In the genomic region with DNA sequence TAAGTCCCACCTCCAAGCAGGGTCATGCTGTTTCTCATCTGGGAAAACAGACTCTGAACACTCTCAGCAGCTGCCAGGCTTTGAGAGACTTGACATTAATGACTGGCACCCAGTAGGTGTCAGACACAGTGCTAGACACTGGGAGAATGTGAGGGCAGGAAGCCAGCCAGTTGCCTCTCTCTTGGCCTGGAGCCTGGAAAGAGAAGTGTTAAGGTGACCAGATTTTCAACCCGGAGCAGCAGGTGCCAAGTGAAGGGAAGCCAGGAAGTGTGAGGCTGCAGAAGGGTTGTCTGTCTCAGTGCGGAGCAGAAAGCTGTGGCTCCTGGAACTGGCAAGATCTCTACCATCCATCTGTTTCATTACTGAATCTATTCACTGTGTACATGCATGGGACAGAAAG, we compare ENCODE assay signal across 9 mouse cellular contexts.
DNase-seq lines count a peak whose midpoint lies in the region; ATAC-seq lines count a peak whose summit lies in the region.
"Had no signal": no experiment of that assay in that cellular context is flagged by ENCODE, and none has a peak within 500 bp of the region (broad histone marks: within the 10 kb centered on the region; RNA-seq: fewer than 3 reads in every experiment).

No protein-coding gene starts in this region.

- H3K4me2 ChIP-seq in forebrain, embryonic 12.5 days, result no peak overlapping the region
- H3K4me2 ChIP-seq in forebrain, embryonic 11.5 days (ENCODE audit: low read depth, low read length, severe bottlenecking), result no peak overlapping the region

- 73% methylated on average over 2 of the region's 2 CpGs for WGBS in forebrain, embryonic 12.5 days
- 98% methylated on average over 2 of the region's 2 CpGs for WGBS in forebrain, embryonic 11.5 days

- intact Hi-C loops in heart, postnatal 10 days (cut with DNase I), result loop anchor here (10.0 kb wide), 1 partner anchor 336 kb away; no protein-coding TSS in a partner anchor

- H3K27ac ChIP-seq in forebrain, embryonic 12.5 days, result 0 out of 2 replicates have a peak overlapping the region, but pooled peaks have one; percentile 26
- no peak overlapping the region for H3K27ac ChIP-seq in forebrain, embryonic 11.5 days (ENCODE audit: low read depth, low read length)

- H3K27me3 ChIP-seq in forebrain, embryonic 12.5 days, result no peaks in the 10 kb centered on the region
- H3K27me3 ChIP-seq in forebrain, embryonic 11.5 days (ENCODE audit: control insufficient read depth, insufficient read depth, low read length), result no peaks in the 10 kb centered on the region

- no peak for DNase-seq in forebrain, embryonic 11.5 days (ENCODE audit: low spot score)
- peak; percentile 53 to 71 for DNase-seq in right cerebral cortex, postnatal 10 days (ENCODE audit: low spot score in 2 of 2)
- DNase-seq in right cerebral cortex, postnatal 25 days, result no peak
- DNase-seq in heart, postnatal 10 days, result peak; percentile 92 to 94
- DNase-seq in skeletal muscle tissue, adult 2 months (ENCODE audit: low read depth, low spot score), result peak; percentile 84
- no peak for DNase-seq in thymus, postnatal 36 days
- DNase-seq in adipocyte (ENCODE audit: low spot score), result no peak
- DNase-seq: adrenal gland, postnatal 14 days had no signal

- no peak overlapping the region for H3K9ac ChIP-seq in forebrain, embryonic 12.5 days
- H3K9ac ChIP-seq in forebrain, embryonic 11.5 days (ENCODE audit: low read length), result no peak overlapping the region

- no peaks in the 10 kb centered on the region for H3K9me3 ChIP-seq in forebrain, embryonic 12.5 days
- H3K9me3 ChIP-seq in forebrain, embryonic 11.5 days (ENCODE audit: control insufficient read depth, low read length), result no peaks in the 10 kb centered on the region

- no peak overlapping the region for H3K4me3 ChIP-seq in forebrain, embryonic 12.5 days (replicated peaks)
- no peak overlapping the region for H3K4me3 ChIP-seq in forebrain, embryonic 11.5 days (ENCODE audit: low read depth, low read length)

- peaks cover 16% of the 10 kb centered on the region for H3K4me1 ChIP-seq in forebrain, embryonic 12.5 days
- 0 out of 2 replicates have a peak, but pooled peaks cover 2% of the 10 kb centered on the region for H3K4me1 ChIP-seq in forebrain, embryonic 11.5 days (replicated peaks; ENCODE audit: control insufficient read depth, insufficient read depth, low read length)

- ATAC-seq in forebrain, embryonic 12.5 days (ENCODE audit: low FRiP score), result peak; percentile 57; the same call in 1 of the 2 replicates
- ATAC-seq in forebrain, embryonic 11.5 days (replicated peaks; ENCODE audit: low FRiP score), result no peak

- no peaks in the 10 kb centered on the region for H3K36me3 ChIP-seq in forebrain, embryonic 12.5 days (replicated peaks)
- H3K36me3 ChIP-seq in forebrain, embryonic 11.5 days (ENCODE audit: control insufficient read depth, insufficient read depth, low read length), result no peaks in the 10 kb centered on the region

Comparison
In these comparisons a context has a peak if more than half of its experiments do, and no peak if none do; other contexts are left out.
1. DNase-seq: peak in right cerebral cortex, postnatal 10 days (2 of 2), heart, postnatal 10 days (2 of 2) and skeletal muscle tissue, adult 2 months (single experiment); none in forebrain, embryonic 11.5 days (single experiment), right cerebral cortex, postnatal 25 days (single experiment), thymus, postnatal 36 days (0 of 2) and adipocyte (single experiment).